Mouse (Mus musculus) heart, postnatal 0 days (tissue): ENCODE measurements around the gene D430041D05Rik. TPM values are rescaled to one million over a fixed set of nuclear protein-coding genes. Genes with fewer than 3 reads are reported as not detected.

Source experiments
- ATAC-seq: fragments of 200-750 bp; cut with Nextera tagmentation; 2 replicates; pipeline ENCODE4 v1.8.0; 2017; ENCODE audit warnings: low read depth, moderate number of reproducible peaks, moderate library complexity; ENCODE audit not compliant: insufficient read depth
- DNase-seq: peaks from one replicate; pipeline ENCODE4 v3.0.0-alpha.2; 2016; ENCODE audit warnings: low spot score
- H3K27ac ChIP-seq: fragments of 300-500 bp; sonication (generic); 2 replicates; pipeline ENCODE4 v1.5.1; 2014; ENCODE audit warnings: low read depth, mild to moderate bottlenecking
- H3K27me3 ChIP-seq: fragments of 300-500 bp; sonication (generic); 2 replicates; pipeline ENCODE4 v1.6.1; 2014; ENCODE audit warnings: low read length, mixed read lengths; ENCODE audit not compliant: control insufficient read depth, insufficient read depth
- H3K36me3 ChIP-seq: fragments of 300-500 bp; sonication (generic); replicated peaks from 2 replicates; pipeline ENCODE4 v1.6.1; 2014; ENCODE audit warnings: low read length, mixed read lengths; ENCODE audit not compliant: control insufficient read depth, insufficient read depth
- H3K4me1 ChIP-seq: fragments of 300-500 bp; sonication (generic); 2 replicates; pipeline ENCODE4 v1.6.1; 2014; ENCODE audit warnings: antibody characterized with exemption; ENCODE audit not compliant: control insufficient read depth, insufficient read depth
- H3K4me2 ChIP-seq: fragments of 300-500 bp; sonication (generic); 2 replicates; pipeline ENCODE4 v1.6.1; 2014; ENCODE audit warnings: low read depth, mild to moderate bottlenecking, low read length, moderate library complexity
- H3K4me3 ChIP-seq: fragments of 300-500 bp; sonication (generic); 2 replicates; pipeline ENCODE4 v1.5.1; 2014; ENCODE audit warnings: low read depth, low read length
- H3K9ac ChIP-seq: fragments of 300-500 bp; sonication (generic); replicated peaks from 2 replicates; pipeline ENCODE4 v1.6.1; 2014; ENCODE audit warnings: low read depth, low read length, mixed read lengths
- H3K9me3 ChIP-seq: fragments of 300-500 bp; sonication (generic); replicated peaks from 2 replicates; pipeline ENCODE4 v1.6.1; 2016; ENCODE audit warnings: low read length; ENCODE audit not compliant: control insufficient read depth
- CTCF ChIP-seq: IDR thresholded peaks from 2 replicates; pipeline ENCODE4 v1.5.1; 2016; ENCODE audit warnings: antibody characterized with exemption, control low read depth, low read depth
- EP300 ChIP-seq: IDR thresholded peaks from 2 replicates; pipeline ENCODE4 v1.6.1; 2016; ENCODE audit warnings: antibody characterized with exemption, low read depth
- WGBS: fragments of 180-500 bp; shearing (Covaris S2); extraction: QIAGEN DNeasy Blood & Tissue Kit; methylation state at CpG from one replicate; pipeline ENCODE4 v1.1.7; 2014; 5-methylcytosine and 5-hydroxymethylcytosine counted together
- polyA plus RNA-seq: library from polyadenylated mRNA; unstranded; fragments of >200 nt; fragmentation: Nextera tagmentation; extraction: Ambion mirVana; gene quantifications from 2 replicates; pipeline ENCODE4 v1.2.1, GENCODE M21; 2015
- total RNA-seq: library from RNA; depleted of rRNA; stranded (reverse); fragments of >200 nt; gene quantifications from 2 replicates; pipeline ENCODE4 v1.2.3, GENCODE M21; 2014; ENCODE audit warnings: low replicate concordance

The D430041D05Rik gene
- total and polyA plus RNA-seq, 2 experiments from 2014 or later = 0.03 TPM; not detected in 1

- no peaks in the 10 kb centered on the region for H3K36me3 ChIP-seq
- WGBS = 87% methylated on average over 17 of the region's 17 CpGs
- no peak for DNase-seq
These were observed 242.5 kb downstream of the D430041D05Rik start for GRCm38 (mm10) chr2:104168186-104168896.

DNA sequence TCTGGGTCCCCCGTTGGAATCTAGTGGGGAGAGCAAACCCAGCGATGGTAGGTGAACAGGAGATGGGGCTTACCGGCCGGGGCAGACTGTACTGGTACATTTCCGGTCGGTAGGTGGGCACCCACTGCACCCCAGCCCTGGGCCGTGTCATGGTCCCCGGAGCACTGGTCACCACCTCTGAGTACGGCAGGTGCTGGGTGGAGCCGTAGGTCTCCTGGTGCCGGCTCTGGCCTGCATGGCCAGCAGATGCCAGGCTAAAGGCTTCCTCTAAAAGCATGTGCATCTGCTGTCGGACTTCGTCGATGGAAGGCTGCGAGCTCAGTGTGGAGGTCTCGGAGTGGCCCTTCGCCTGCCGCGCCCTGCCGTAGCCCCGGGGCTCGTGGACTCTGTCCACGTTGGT lies 243.0 kb downstream of the D430041D05Rik start:
- Histone ChIP-seq H3K9me3 (no peaks in the 10 kb centered on the region), H3K4me3 (no peak overlapping the region), H3K36me3 (no peaks in the 10 kb centered on the region), H3K27ac (no peak overlapping the region), H3K4me2 (no peak overlapping the region), H3K4me1 (no peaks in the 10 kb centered on the region), H3K27me3 (no peaks in the 10 kb centered on the region), H3K9ac (no peak overlapping the region)
- DNase-seq (no peak), ATAC-seq (no peak)
- TF ChIP-seq EP300 = no peak
- no peak for TF ChIP-seq CTCF
- 91% methylated on average over 23 of the region's 23 CpGs for WGBS

More at GRCm38 (mm10) chr2:104168186-104168896, 242.5 kb downstream of the D430041D05Rik start:
- no peak for ATAC-seq
- Histone ChIP-seq H3K9me3 (no peaks in the 10 kb centered on the region), H3K4me2 (no peak overlapping the region), H3K27me3 (no peaks in the 10 kb centered on the region), H3K27ac (no peak overlapping the region), H3K9ac (no peak overlapping the region), H3K4me1 (no peaks in the 10 kb centered on the region), H3K4me3 (no peak overlapping the region)
- TF ChIP-seq CTCF (no peak), EP300 (no peak)

GRCm38 (mm10) chr2:104165631-104166030 lies 245.2 kb downstream of the D430041D05Rik start:
- no peak overlapping the region for H3K27ac ChIP-seq
- ATAC-seq = no peak
- no peak for DNase-seq
- H3K4me1 ChIP-seq = no peaks in the 10 kb centered on the region
- 62% methylated on average over 2 of the region's 2 CpGs for WGBS
- no peak overlapping the region for H3K9ac ChIP-seq
- H3K27me3 ChIP-seq = no peaks in the 10 kb centered on the region
- TF ChIP-seq EP300 (no peak), CTCF (no peak)
- no peak overlapping the region for H3K4me3 ChIP-seq
- no peaks in the 10 kb centered on the region for H3K36me3 ChIP-seq
- H3K9me3 ChIP-seq = no peaks in the 10 kb centered on the region
- H3K4me2 ChIP-seq = no peak overlapping the region

- TF ChIP-seq CTCF (no peak), EP300 (no peak)
These were observed 246.8 kb downstream of the D430041D05Rik start for GRCm38 (mm10) chr2:104163978-104164487.

DNA sequence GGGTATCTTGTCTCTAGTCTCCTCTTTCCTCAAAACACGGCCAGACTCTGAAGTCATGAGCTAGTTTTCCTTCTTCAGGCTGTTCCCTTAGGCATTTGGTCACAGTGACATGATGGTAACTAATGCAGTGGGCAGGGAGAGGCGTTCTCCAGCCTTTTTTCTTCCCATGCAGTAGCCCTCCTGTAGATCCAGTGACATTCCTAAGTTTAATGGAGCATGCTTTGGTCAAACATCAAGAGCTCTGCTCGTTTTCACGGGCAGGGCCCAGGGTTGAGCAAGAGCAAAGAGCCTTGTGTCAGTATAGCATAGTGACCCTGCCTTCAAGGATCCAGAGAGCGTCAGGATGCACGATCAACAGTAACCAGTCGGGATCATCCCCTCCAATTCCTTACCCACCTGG lies 247.4 kb downstream of the D430041D05Rik start:
- WGBS = 81% methylated on average over 7 of the region's 7 CpGs
- H3K9me3 ChIP-seq = no peaks in the 10 kb centered on the region
- H3K27me3 ChIP-seq = no peaks in the 10 kb centered on the region
- no peak overlapping the region for H3K27ac ChIP-seq
- no peak overlapping the region for H3K4me3 ChIP-seq
- no peak for TF ChIP-seq CTCF
- TF ChIP-seq EP300 = no peak
- no peak for ATAC-seq
- H3K4me1 ChIP-seq = no peaks in the 10 kb centered on the region
- no peak overlapping the region for H3K4me2 ChIP-seq
- H3K36me3 ChIP-seq = no peaks in the 10 kb centered on the region
- no peak for DNase-seq
- H3K9ac ChIP-seq = no peak overlapping the region

More at GRCm38 (mm10) chr2:104163978-104164487, 246.8 kb downstream of the D430041D05Rik start:
- Histone ChIP-seq H3K27ac (no peak overlapping the region), H3K4me3 (no peak overlapping the region), H3K36me3 (no peaks in the 10 kb centered on the region), H3K9ac (no peak overlapping the region), H3K9me3 (no peaks in the 10 kb centered on the region), H3K4me1 (no peaks in the 10 kb centered on the region), H3K27me3 (no peaks in the 10 kb centered on the region), H3K4me2 (no peak overlapping the region)
- DNase-seq = no peak
- WGBS = 81% methylated on average over 4 of the region's 4 CpGs
- ATAC-seq = no peak
